Mouse (Mus musculus) ES-Bruce4 (cell line): ENCODE data around the gene Thap2.

Experiments
- CTCF ChIP-seq: IDR thresholded peaks from one replicate; pipeline ENCODE4 v1.8.1; 2011; ENCODE audit warnings: low read depth, low read length
- EP300 ChIP-seq: IDR thresholded peaks from 2 replicates; pipeline ENCODE4 v1.6.1; 2011; ENCODE audit warnings: low read depth, low read length; ENCODE audit not compliant: insufficient read depth
- POLR2A ChIP-seq: IDR thresholded peaks from one replicate; pipeline ENCODE4 v1.8.1; 2011; ENCODE audit warnings: low read length; ENCODE audit not compliant: insufficient read depth

DNA sequence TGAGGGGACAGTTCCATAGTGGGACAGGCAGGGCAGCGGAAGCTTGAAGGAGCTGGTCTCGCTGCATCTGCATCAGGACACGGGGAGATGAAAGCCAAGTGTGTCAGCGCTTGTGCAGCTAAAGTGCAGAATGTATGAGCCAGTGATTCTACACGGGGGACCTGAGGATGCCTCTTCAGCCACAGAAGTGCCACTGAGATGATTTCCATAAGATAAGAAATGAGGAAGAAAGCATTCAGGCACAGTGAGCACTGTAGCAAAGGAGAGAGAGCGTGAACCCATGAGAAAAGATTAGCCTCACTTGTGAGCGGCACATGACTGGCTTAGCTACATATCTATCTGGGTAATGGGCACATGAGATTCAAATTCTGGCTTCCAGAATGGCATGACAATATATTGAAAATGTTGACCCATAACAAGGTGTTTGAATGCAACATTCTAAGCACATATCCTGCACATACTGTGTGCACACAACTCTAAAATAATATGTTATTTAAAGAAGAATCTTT lies 44.4 kb downstream of the Thap2 start:
- TF ChIP-seq CTCF (no peak), POLR2A (no peak), EP300 (no peak)
